Mouse (Mus musculus): ENCODE results near the gene Prune2.

DNA sequence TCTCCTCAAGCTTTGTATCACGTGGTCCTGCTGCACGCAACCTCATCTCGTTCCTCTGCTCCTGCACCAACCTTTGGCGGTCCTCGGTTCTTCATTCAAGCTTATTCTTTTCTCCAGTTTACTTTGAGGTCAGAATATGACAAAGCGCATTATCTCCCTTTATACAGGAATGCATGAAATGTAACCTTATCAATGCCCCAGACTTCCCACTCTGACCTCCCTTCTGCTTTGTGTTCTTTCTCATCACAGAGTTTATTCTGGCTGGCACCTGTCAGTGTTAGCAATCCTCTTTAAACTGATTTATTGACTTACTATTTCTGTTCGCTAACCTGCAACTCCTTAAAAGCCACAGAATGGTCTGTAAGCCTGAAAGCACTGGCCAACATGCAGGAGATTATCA is 113.1 kb downstream of the Prune2 start:
- TF ChIP-seq CTCF (conservative IDR thresholded peaks at IDR 0.05; ENCODE audit: insufficient read depth, insufficient read length, low read depth, low read length), result no peak
- no peak for TF ChIP-seq POLR2A (IDR thresholded peaks at IDR 0.05; ENCODE audit: low read depth, low read length)
